Comparison of ENCODE assay signal across 9 mouse cellular contexts in genomic region chrX:88115609-88116073, GRCm38 (mm10). TPM values are rescaled to one million over a fixed set of nuclear protein-coding genes. Genes with fewer than 3 reads are reported as not detected.
DNase-seq lines count a peak whose midpoint lies in the region; ATAC-seq and TF ChIP-seq lines count a peak whose summit lies in the region.
"Had no signal": no experiment of that assay in that cellular context is flagged by ENCODE, and none has a peak within 500 bp of the region (broad histone marks: within the 10 kb centered on the region; RNA-seq: fewer than 3 reads in every experiment).

Gene Il1rapl1, minus strand, starts transcription at chrX:88115645.

- H3K4me1 ChIP-seq in heart, embryonic 10.5 days: no peaks in the 10 kb centered on the region
- H3K4me1 ChIP-seq in forebrain, embryonic 13.5 days: no peaks in the 10 kb centered on the region
- H3K4me1 ChIP-seq in neural tube, embryonic 13.5 days (replicated peaks): no peaks in the 10 kb centered on the region

- WGBS in heart, embryonic 10.5 days: 23% methylated on average over 12 of the region's 12 CpGs
- 16% methylated on average over 12 of the region's 12 CpGs for WGBS in forebrain, embryonic 13.5 days
- WGBS in neural tube, embryonic 13.5 days: 16% methylated on average over 12 of the region's 12 CpGs

- H3K4me2 ChIP-seq in forebrain, embryonic 13.5 days: peak within 1 kb of the TSS; percentile 56
- H3K4me2 ChIP-seq in neural tube, embryonic 13.5 days: peak within 1 kb of the TSS; percentile 55

- no peak for TF ChIP-seq POLR2A in brain, embryonic 14.5 days (IDR thresholded peaks at IDR 0.05; ENCODE audit: borderline replicate concordance, extremely low read depth, insufficient read depth, insufficient read length, poor library complexity, severe bottlenecking)

- H3K9ac ChIP-seq in forebrain, embryonic 13.5 days: peak within 1 kb of the TSS; percentile 46
- H3K9ac ChIP-seq in neural tube, embryonic 13.5 days: peak within 1 kb of the TSS; percentile 68

- H3K27ac ChIP-seq in heart, embryonic 10.5 days: no peak within 1 kb of the TSS
- H3K27ac ChIP-seq in forebrain, embryonic 13.5 days: no peak within 1 kb of the TSS
- 0 out of 2 replicates have a peak within 1 kb of the TSS, but pooled peaks have one; percentile 46 for H3K27ac ChIP-seq in neural tube, embryonic 13.5 days (replicated peaks)

- ATAC-seq in forebrain, embryonic 13.5 days: peak; percentile 89
- peak; percentile 75 for ATAC-seq in neural tube, embryonic 13.5 days (ENCODE audit: low read depth)

- TF ChIP-seq CTCF in brain, embryonic 14.5 days (IDR thresholded peaks at IDR 0.05; ENCODE audit: borderline replicate concordance, extremely low read depth, insufficient read depth, insufficient read length): no peak

- H3K4me3 ChIP-seq in heart, embryonic 10.5 days: peak within 1 kb of the TSS; percentile 47
- H3K4me3 ChIP-seq in forebrain, embryonic 13.5 days: peak within 1 kb of the TSS; percentile 41
- peak within 1 kb of the TSS; percentile 44 for H3K4me3 ChIP-seq in neural tube, embryonic 13.5 days

- no peaks in the 10 kb centered on the region for H3K27me3 ChIP-seq in heart, embryonic 10.5 days (ENCODE audit: insufficient read depth, poor library complexity, severe bottlenecking)
- no peaks in the 10 kb centered on the region for H3K27me3 ChIP-seq in forebrain, embryonic 13.5 days
- no peaks in the 10 kb centered on the region for H3K27me3 ChIP-seq in neural tube, embryonic 13.5 days

- no peaks in the 10 kb centered on the region for H3K36me3 ChIP-seq in heart, embryonic 10.5 days
- no peaks in the 10 kb centered on the region for H3K36me3 ChIP-seq in forebrain, embryonic 13.5 days (ENCODE audit: poor library complexity, severe bottlenecking)
- no peaks in the 10 kb centered on the region for H3K36me3 ChIP-seq in neural tube, embryonic 13.5 days

- DNase-seq in heart, embryonic 10.5 days (ENCODE audit: low spot score): no peak
- no peak for DNase-seq in heart, adult 9 months (ENCODE audit: low spot score in 2 of 2)
- DNase-seq in brain, embryonic 14.5 days (ENCODE audit: low read depth): peak; percentile 86
- peak; percentile 32 for DNase-seq in left cerebral cortex, adult 11 months (ENCODE audit: low spot score)
- no peak for DNase-seq in spleen, postnatal 36 days (ENCODE audit: low spot score in 2 of 2)
- no peak for DNase-seq in lung, postnatal 25 days (ENCODE audit: low spot score)

- no peaks in the 10 kb centered on the region for H3K9me3 ChIP-seq in heart, embryonic 10.5 days
- no peaks in the 10 kb centered on the region for H3K9me3 ChIP-seq in forebrain, embryonic 13.5 days (replicated peaks)
- no peaks in the 10 kb centered on the region for H3K9me3 ChIP-seq in neural tube, embryonic 13.5 days

RNA-seq across cellular contexts. Expression of gene Il1rapl1, which starts in this region (rescaled TPM):
- polyA plus RNA-seq in heart, embryonic 10.5 days (2016; fragmentation: Nextera tagmentation; extraction: Ambion mirVana): 0.09 TPM in 1 of 2 replicates, not detected in the other
- polyA plus RNA-seq in brain, embryonic 14.5 days (2012; rRNA removed): 0.71 and 1.4 TPM in 2 replicates
- polyA plus RNA-seq in forebrain, embryonic 13.5 days (2015; fragmentation: Nextera tagmentation; extraction: Ambion mirVana): 2.7 and 2.8 TPM in 2 replicates
- 3.9 and 4.0 TPM in 2 replicates for polyA plus RNA-seq in neural tube, embryonic 13.5 days (2015; fragmentation: Nextera tagmentation; extraction: Ambion mirVana)
- polyA plus RNA-seq: spleen, adult 2 months had no signal

Comparison
In these comparisons a context has a peak if more than half of its experiments do, and no peak if none do; other contexts are left out.
1. DNase-seq: peak in brain, embryonic 14.5 days (single experiment) and left cerebral cortex, adult 11 months (single experiment); none in heart, embryonic 10.5 days (single experiment), heart, adult 9 months (0 of 2), spleen, postnatal 36 days (0 of 2) and lung, postnatal 25 days (single experiment).
2. Peak in every context shown above with its lines, with median percentiles within 50 percentile points of each other: H3K4me3 ChIP-seq.